Mouse (Mus musculus) hindbrain, embryonic 16.5 days (tissue): Measurements from ENCODE around the gene Rcsd1. TPM values are rescaled to one million over a fixed set of nuclear protein-coding genes. Genes with fewer than 3 reads are reported as not detected.

ENCODE experiments used
- ATAC-seq: fragments of 200-750 bp; cut with Nextera tagmentation; 2 replicates; pipeline ENCODE4 v1.8.0; 2017; ENCODE audit warnings: moderate TSS enrichment, moderate library complexity
- H3K27ac ChIP-seq: fragments of 300-500 bp; sonication (generic); 2 replicates; pipeline ENCODE4 v1.5.1; 2014; ENCODE audit warnings: low read depth, mild to moderate bottlenecking, control low read depth, low read length, moderate library complexity
- H3K27me3 ChIP-seq: fragments of 300-500 bp; sonication (generic); replicated peaks from 2 replicates; pipeline ENCODE4 v1.6.1; 2014; ENCODE audit warnings: low read length; ENCODE audit not compliant: control insufficient read depth, insufficient read depth
- H3K36me3 ChIP-seq: fragments of 300-500 bp; sonication (generic); 2 replicates; pipeline ENCODE4 v1.6.1; 2014; ENCODE audit warnings: mild to moderate bottlenecking, low read length, moderate library complexity, mixed read lengths; ENCODE audit not compliant: control insufficient read depth, insufficient read depth
- H3K4me1 ChIP-seq: fragments of 300-500 bp; sonication (generic); 2 replicates; pipeline ENCODE4 v1.6.1; 2014; ENCODE audit warnings: low read depth, low read length; ENCODE audit not compliant: control insufficient read depth, insufficient read depth
- H3K4me2 ChIP-seq: fragments of 300-500 bp; sonication (generic); 2 replicates; pipeline ENCODE4 v1.6.1; 2014; ENCODE audit warnings: mild to moderate bottlenecking, low read length, control low read depth, moderate library complexity
- H3K4me3 ChIP-seq: fragments of 300-500 bp; sonication (generic); 2 replicates; pipeline ENCODE4 v1.5.1; 2014; ENCODE audit warnings: mild to moderate bottlenecking, low read length, control low read depth, moderate library complexity
- H3K9ac ChIP-seq: fragments of 300-500 bp; sonication (generic); 2 replicates; pipeline ENCODE4 v1.6.1; 2014; ENCODE audit warnings: low read depth, mild to moderate bottlenecking, control low read depth, low read length, moderate library complexity
- H3K9me3 ChIP-seq: fragments of 300-500 bp; sonication (generic); 2 replicates; pipeline ENCODE4 v1.6.1; 2014; ENCODE audit warnings: mild to moderate bottlenecking, low read length, moderate library complexity; ENCODE audit not compliant: control insufficient read depth
- WGBS: fragments of 180-500 bp; shearing (Covaris S2); extraction: QIAGEN DNeasy Blood & Tissue Kit; methylation state at CpG from one replicate; pipeline ENCODE4 v1.1.7; 2014; 5-methylcytosine and 5-hydroxymethylcytosine counted together
- polyA plus RNA-seq: library from polyadenylated mRNA; unstranded; fragments of >200 nt; fragmentation: Nextera tagmentation; extraction: Ambion mirVana; gene quantifications from 2 replicates; pipeline ENCODE4 v1.2.1, GENCODE M21; 2015

The Rcsd1 gene
- polyA plus RNA-seq, 1 experiment from 2014 or later: 9.5 TPM

DNA sequence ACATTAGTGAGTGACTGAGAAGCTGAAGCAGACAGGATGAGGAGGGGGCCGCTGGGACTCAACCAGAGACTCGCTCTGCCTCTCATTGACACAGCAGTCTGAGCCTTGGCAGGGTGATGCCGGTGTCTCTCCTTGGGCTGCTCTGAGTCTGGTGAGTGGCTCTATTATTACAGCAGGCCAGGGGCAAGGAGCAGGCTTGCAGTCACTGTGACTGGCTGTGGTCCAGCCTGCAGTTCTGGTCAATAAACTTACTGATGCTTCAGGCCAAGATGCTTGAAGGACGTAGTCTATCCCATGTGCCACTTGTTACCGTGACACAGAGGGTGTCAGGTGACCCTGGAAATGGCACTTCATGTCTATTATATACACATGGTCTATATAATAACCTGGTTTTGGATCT lies 43.8 kb downstream of the Rcsd1 start:
- Histone ChIP-seq H3K27ac (no peak overlapping the region), H3K9me3 (no peaks in the 10 kb centered on the region), H3K4me1 (peaks cover 3% of the 10 kb centered on the region; the same call in 1 of the 2 replicates), H3K4me2 (no peak overlapping the region), H3K27me3 (no peaks in the 10 kb centered on the region), H3K4me3 (no peak overlapping the region), H3K36me3 (no peaks in the 10 kb centered on the region), H3K9ac (no peak overlapping the region)
- no peak for ATAC-seq
- 79% methylated on average over 5 of the region's 5 CpGs for WGBS

DNA sequence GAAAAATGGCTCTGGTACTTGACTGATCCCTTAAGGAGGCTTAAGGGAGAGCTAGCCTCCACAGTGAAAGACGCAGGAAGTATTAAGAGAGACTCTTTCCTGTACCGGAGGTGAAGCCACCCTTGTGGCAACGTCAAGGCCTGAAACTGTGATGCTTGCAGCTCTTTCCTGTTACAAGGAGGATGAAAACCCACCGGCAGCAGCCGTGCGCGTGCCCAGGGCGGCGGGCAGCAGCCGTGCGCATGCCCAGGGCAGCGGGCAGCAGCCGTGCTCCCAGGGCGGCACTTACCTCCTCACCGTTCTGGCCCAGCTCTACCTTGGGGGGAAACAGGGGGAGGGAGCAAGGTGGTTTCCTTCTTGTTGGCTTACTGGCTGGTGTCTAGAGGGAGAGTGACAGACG lies 46.3 kb downstream of the Rcsd1 start:
- Histone ChIP-seq H3K4me3 (no peak overlapping the region), H3K9ac (0 out of 2 replicates have a peak overlapping the region, but pooled peaks have one; percentile 30), H3K4me1 (peaks cover 3% of the 10 kb centered on the region; the same call in 1 of the 2 replicates), H3K9me3 (no peaks in the 10 kb centered on the region), H3K4me2 (no peak overlapping the region), H3K27me3 (no peaks in the 10 kb centered on the region), H3K27ac (0 out of 2 replicates have a peak overlapping the region, but pooled peaks have one; percentile 32), H3K36me3 (no peaks in the 10 kb centered on the region)
- no peak for ATAC-seq
- 71% methylated on average over 16 of the region's 16 CpGs for WGBS

DNA sequence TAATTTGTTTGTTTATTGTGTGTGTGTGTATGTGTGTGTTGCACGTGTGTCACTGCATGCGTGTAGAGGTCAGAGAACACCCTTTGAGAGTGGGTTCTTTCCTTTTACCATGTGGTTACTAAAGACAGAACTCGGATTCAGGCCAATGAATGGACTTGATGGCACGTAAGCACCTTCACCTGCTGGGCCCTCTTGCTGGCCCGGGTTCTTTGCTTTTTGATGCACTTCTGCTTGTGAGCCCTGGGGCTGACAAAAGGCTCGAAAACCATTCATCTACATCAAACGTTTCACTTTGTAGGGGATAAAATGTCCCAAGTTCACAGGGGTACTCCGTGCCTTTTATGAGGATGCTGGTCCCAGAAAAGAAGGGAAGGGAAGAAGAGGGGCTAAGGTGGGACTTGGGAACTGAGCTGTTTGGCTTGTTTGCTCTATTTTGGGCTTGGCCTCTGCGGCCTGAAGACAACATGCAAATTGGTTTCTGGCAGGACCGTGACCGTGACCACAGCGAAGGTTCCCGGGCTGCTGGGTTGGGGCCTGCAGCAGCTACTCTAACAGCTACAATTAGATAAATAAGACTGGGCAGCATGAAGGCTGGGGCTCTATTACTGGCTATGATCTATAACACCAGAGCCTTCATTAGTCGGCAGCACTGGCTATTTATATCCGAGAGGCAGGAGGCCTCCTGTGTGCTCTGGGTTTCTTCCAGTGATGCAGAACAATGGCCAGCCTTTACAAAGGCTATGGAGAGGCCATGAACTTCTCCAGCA lies 46.9 kb downstream of the Rcsd1 start:
- no peaks in the 10 kb centered on the region for H3K27me3 ChIP-seq
- WGBS: 34% methylated on average over 15 of the region's 15 CpGs
- 0 out of 2 replicates have a peak overlapping the region, but pooled peaks have one; percentile 32 for H3K27ac ChIP-seq
- H3K9ac ChIP-seq: peak overlapping the region; percentile 30; the same call in 1 of the 2 replicates
- H3K4me1 ChIP-seq: peaks cover 3% of the 10 kb centered on the region; the same call in 1 of the 2 replicates
- no peak overlapping the region for H3K4me3 ChIP-seq
- H3K36me3 ChIP-seq: no peaks in the 10 kb centered on the region
- no peak for ATAC-seq
- no peak overlapping the region for H3K4me2 ChIP-seq
- no peaks in the 10 kb centered on the region for H3K9me3 ChIP-seq

DNA sequence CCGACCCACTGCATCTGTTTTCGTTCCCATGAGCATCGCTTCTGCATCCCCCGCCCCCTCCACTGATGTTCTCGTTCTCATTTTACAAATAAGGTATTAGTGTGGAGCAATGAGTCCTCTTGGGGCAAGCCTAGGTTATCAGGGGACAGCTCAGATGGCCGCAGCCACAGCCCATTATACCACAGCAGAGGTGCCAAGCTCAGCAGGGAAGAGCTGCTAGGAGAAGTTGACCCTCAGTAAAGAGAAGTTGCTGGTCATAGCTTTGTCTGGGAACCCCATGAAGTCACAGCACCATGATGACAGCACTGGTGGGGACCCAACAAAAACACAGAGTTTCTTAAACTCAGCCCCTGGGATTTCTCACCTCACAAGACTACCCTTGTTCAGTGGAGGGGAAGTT lies 47.8 kb downstream of the Rcsd1 start:
- Histone ChIP-seq H3K36me3 (no peaks in the 10 kb centered on the region), H3K27me3 (no peaks in the 10 kb centered on the region), H3K4me1 (peaks cover 3% of the 10 kb centered on the region; the same call in 1 of the 2 replicates), H3K27ac (no peak overlapping the region), H3K4me3 (no peak overlapping the region), H3K4me2 (no peak overlapping the region), H3K9ac (no peak overlapping the region), H3K9me3 (no peaks in the 10 kb centered on the region)
- 83% methylated on average over 6 of the region's 6 CpGs for WGBS
- ATAC-seq: no peak

DNA sequence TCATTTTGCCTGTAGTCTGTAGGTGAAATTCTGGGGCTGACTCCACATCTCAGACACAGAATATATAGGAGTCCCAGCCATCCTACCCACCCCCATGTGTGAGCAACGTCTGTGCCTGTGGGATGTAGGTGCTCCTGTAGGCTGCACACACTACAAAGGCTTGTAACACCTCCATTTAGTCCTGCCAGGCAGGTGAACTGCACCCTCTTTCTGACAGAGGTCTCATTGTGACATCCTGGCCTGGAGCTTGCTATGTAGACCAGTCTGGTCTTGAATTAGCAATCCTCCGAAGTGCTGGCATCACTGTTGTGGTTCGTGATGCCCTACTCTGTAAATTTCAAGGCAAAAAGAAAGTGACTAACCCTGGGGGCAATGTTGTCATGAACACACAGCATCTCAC lies 48.4 kb downstream of the Rcsd1 start:
- Histone ChIP-seq H3K9me3 (no peaks in the 10 kb centered on the region), H3K4me1 (peaks cover 3% of the 10 kb centered on the region; the same call in 1 of the 2 replicates), H3K27ac (no peak overlapping the region), H3K36me3 (no peaks in the 10 kb centered on the region), H3K27me3 (no peaks in the 10 kb centered on the region), H3K4me2 (no peak overlapping the region), H3K9ac (no peak overlapping the region), H3K4me3 (no peak overlapping the region)
- ATAC-seq: peak; percentile 31
- 50% methylated on average over 3 of the region's 3 CpGs for WGBS

DNA sequence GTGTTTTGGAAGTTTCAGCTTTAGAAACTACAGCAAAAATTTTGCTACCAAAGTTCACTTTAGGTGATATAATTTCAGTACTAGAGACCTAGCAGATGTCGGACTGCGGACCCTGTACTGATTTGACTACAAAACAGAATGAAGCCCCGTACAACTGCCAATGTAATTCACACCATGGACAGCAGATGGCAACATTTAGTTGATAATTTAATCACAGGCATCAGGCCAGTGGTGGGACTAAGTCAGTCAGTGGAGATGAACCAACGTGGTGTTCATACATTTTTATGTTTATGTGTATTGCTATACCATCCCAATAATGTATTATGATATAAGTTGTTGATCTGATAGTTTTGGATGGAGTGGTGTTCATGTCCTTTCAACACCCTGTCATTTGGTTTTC lies 48.8 kb downstream of the Rcsd1 start:
- H3K4me2 ChIP-seq: no peak overlapping the region

DNA sequence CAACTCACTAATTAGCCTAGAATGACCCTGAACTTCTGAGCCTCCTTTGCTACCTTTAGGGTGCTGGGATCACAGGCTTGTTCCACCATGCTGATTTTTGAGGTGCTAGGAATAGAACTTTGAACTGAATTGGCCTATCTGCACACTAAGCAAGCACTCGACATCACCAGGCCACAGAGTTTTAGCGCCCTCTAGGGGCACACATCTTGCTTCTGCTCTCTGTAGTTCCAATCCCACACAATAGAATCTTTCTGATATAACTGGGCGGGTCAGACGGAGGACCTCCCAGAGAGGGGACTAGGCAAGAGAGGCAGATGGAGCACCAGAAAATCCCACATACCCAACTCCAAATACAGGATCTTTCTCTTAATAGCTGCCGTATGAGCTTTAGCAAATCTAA lies 51.0 kb downstream of the Rcsd1 start:
- Histone ChIP-seq H3K27me3 (no peaks in the 10 kb centered on the region), H3K9me3 (no peaks in the 10 kb centered on the region), H3K9ac (no peak overlapping the region), H3K27ac (no peak overlapping the region), H3K36me3 (no peaks in the 10 kb centered on the region), H3K4me1 (peaks cover 3% of the 10 kb centered on the region; the same call in 1 of the 2 replicates), H3K4me2 (no peak overlapping the region), H3K4me3 (no peak overlapping the region)
- ATAC-seq: peak; percentile 61; the same call in 1 of the 2 replicates
- 39% methylated on average over 5 of the region's 5 CpGs for WGBS

More for the DNA sequence above, 48.8 kb downstream of the Rcsd1 start:
- H3K4me1 ChIP-seq: peaks cover 3% of the 10 kb centered on the region; the same call in 1 of the 2 replicates
- no peaks in the 10 kb centered on the region for H3K36me3 ChIP-seq
- no peak overlapping the region for H3K27ac ChIP-seq
- no peaks in the 10 kb centered on the region for H3K27me3 ChIP-seq
- no peaks in the 10 kb centered on the region for H3K9me3 ChIP-seq
- H3K4me3 ChIP-seq: no peak overlapping the region
- H3K9ac ChIP-seq: no peak overlapping the region
- 16% methylated on average over 4 of the region's 4 CpGs for WGBS
- ATAC-seq: peak; percentile 61

DNA sequence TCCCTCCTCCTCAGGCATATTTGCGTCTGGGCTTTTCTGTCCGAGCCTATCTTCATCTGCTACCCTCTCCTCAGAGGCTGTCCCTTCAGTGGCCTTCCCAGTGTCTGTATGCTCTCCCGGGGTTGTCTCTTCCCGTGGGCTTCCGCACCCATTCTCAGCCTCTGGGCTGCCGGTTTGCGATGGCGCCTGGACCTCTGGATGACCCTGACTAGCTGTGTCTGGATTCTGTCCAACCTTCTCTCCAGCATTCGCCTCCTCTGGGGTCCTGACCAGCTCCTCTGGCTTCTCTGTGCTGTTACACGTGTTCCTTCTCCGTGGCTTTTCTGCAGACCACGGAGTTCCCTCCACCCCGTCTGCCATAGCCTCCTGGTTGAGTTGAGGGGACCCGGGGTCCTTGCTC lies 54.1 kb downstream of the Rcsd1 start:
- no peaks in the 10 kb centered on the region for H3K36me3 ChIP-seq
- H3K27ac ChIP-seq: no peak overlapping the region
- WGBS: 86% methylated on average over 14 of the region's 14 CpGs
- H3K4me3 ChIP-seq: no peak overlapping the region
- ATAC-seq: no peak
- H3K9ac ChIP-seq: no peak overlapping the region
- no peak overlapping the region for H3K4me2 ChIP-seq
- H3K4me1 ChIP-seq: no peaks in the 10 kb centered on the region
- no peaks in the 10 kb centered on the region for H3K9me3 ChIP-seq
- H3K27me3 ChIP-seq: no peaks in the 10 kb centered on the region

DNA sequence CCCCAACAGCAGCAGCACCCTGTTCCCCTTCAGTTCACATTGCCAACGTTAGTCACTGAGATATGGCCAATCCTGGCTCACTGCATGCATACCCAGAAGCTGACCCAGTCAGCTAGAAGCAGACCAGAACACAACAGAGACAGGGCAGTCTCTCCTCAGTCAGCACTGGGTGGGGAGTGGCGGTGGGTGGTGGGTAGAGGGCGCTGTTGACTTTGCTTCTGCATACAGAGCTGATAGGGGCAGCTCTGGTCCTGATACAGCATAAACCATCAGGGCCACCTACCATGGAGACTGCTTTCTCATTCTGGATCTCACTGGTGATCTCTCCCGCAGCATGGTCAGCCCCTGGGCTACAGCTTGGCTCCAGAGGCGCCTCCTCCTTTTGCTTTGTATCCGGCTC lies 54.5 kb downstream of the Rcsd1 start:
- no peaks in the 10 kb centered on the region for H3K4me1 ChIP-seq
- no peaks in the 10 kb centered on the region for H3K27me3 ChIP-seq
- H3K4me3 ChIP-seq: no peak overlapping the region
- ATAC-seq: no peak
- H3K36me3 ChIP-seq: no peaks in the 10 kb centered on the region
- H3K4me2 ChIP-seq: no peak overlapping the region
- 75% methylated on average over 6 of the region's 6 CpGs for WGBS
- no peak overlapping the region for H3K9ac ChIP-seq
- no peaks in the 10 kb centered on the region for H3K9me3 ChIP-seq
- no peak overlapping the region for H3K27ac ChIP-seq
